Mouse (Mus musculus) neural tube, postnatal 0 days (tissue): ENCODE results near the gene Zyg11b. TPM values are rescaled to one million over a fixed set of nuclear protein-coding genes. Genes with fewer than 3 reads are reported as not detected.

Experiments
- polyA plus RNA-seq: library from polyadenylated mRNA; unstranded; fragments of >200 nt; fragmentation: Nextera tagmentation; extraction: Ambion mirVana; gene quantifications from 2 replicates; pipeline ENCODE4 v1.2.1, GENCODE M21; 2015

Zyg11b gene
- 22.1 and 26.1 TPM in 2 replicates for polyA plus RNA-seq

GRCm38 (mm10) chr4:108300670-108301373 lies at the start of gene Zyg11b:
Gene Zyg11b (minus strand): TSS chr4:108301096.

GRCm38 (mm10) chr4:108327730-108328484 lies 27.0 kb upstream of the Zyg11b start, which contains the start of gene Coa7:
Gene Coa7 (plus strand): TSS chr4:108328140.

GRCm38 (mm10) chr4:108217332-108218179 lies 83.3 kb downstream of the Zyg11b start, which contains the start of gene Zyg11a:
Gene Zyg11a (minus strand): TSS chr4:108218048.

Other genes starting within 250 kb of the Zyg11b start
- 1.0 and 1.5 TPM in 2 replicates for gene Podn, start 204.7 kb downstream of the Zyg11b start, polyA plus RNA-seq
- gene Scp2, start 156.1 kb downstream of the Zyg11b start, polyA plus RNA-seq = 251 and 261 TPM in 2 replicates
- 11.8 and 12.0 TPM in 2 replicates for gene Echdc2, start 135.7 kb downstream of the Zyg11b start, polyA plus RNA-seq
- gene Zyg11a, start 83.0 kb downstream of the Zyg11b start, polyA plus RNA-seq = not detected in 2 replicates
- 47.7 and 53.1 TPM in 2 replicates for gene Coa7, start 27.0 kb upstream of the Zyg11b start, polyA plus RNA-seq
- 7.6 and 8.8 TPM in 2 replicates for gene Shisal2a, start 82.3 kb upstream of the Zyg11b start, polyA plus RNA-seq
- 43.0 and 48.8 TPM in 2 replicates for gene Gpx7, start 105.9 kb upstream of the Zyg11b start, polyA plus RNA-seq
- gene Tut4, start 158.3 kb upstream of the Zyg11b start, polyA plus RNA-seq = 46.2 and 47.7 TPM in 2 replicates